Mouse (Mus musculus): ENCODE data around the gene Saxo1. TPM values are rescaled to one million over a fixed set of nuclear protein-coding genes. Genes with fewer than 3 reads are reported as not detected.

Gene Saxo1
- total RNA-seq (2018; cell fraction: chromatin; rRNA removed) = not detected
- total RNA-seq (2018; cell fraction: cytosol; rRNA removed) = not detected
- not detected for total RNA-seq (2018; cell fraction: nucleus; rRNA removed)
- polyA plus RNA-seq (2018) = not detected in 3 replicates

- Histone ChIP-seq H3K27ac (no peak within 1 kb of the TSS), H3K36me3 (ENCODE audit: inconsistent target) (no peaks in the 10 kb centered on the region), H3K79me2 (ENCODE audit: inconsistent target) (no peaks in the 10 kb centered on the region), H3K4me3 (ENCODE audit: inconsistent target) (no peak within 1 kb of the TSS)
- WGBS (ENCODE audit: missing documents) = 94% methylated on average over 7 of the region's 7 CpGs
Measured at GRCm38 (mm10) chr4:86558228-86558627, at the start of gene Saxo1. Saxo1 (minus strand) TSS chr4:86558328.

GRCm38 (mm10) chr4:86591304-86591703 is 33.2 kb upstream of the Saxo1 start:
- WGBS (ENCODE audit: missing documents) = 100% methylated on average over 2 of the region's 2 CpGs

GRCm38 (mm10) chr4:86588236-86588635 is 30.1 kb upstream of the Saxo1 start:
- H3K36me3 ChIP-seq (ENCODE audit: inconsistent target) = peaks cover 12% of the 10 kb centered on the region; the same call in 1 of the 2 replicates

More at GRCm38 (mm10) chr4:86591304-86591703, 33.2 kb upstream of the Saxo1 start:
- Histone ChIP-seq H3K79me2 (ENCODE audit: inconsistent target) (no peaks in the 10 kb centered on the region), H3K27ac (no peak overlapping the region), H3K36me3 (ENCODE audit: inconsistent target) (no peaks in the 10 kb centered on the region; the same call in 1 of the 2 replicates), H3K4me3 (ENCODE audit: inconsistent target) (no peak overlapping the region)

GRCm38 (mm10) chr4:86580591-86580990 is 22.5 kb upstream of the Saxo1 start:
- peak overlapping the region; percentile 44 for H3K27ac ChIP-seq
- peaks cover 9% of the 10 kb centered on the region; the same call in 1 of the 2 replicates for H3K36me3 ChIP-seq (ENCODE audit: inconsistent target)
- H3K4me3 ChIP-seq (ENCODE audit: inconsistent target) = no peak overlapping the region
- 84% methylated on average over 3 of the region's 3 CpGs for WGBS (ENCODE audit: missing documents)
- H3K79me2 ChIP-seq (ENCODE audit: inconsistent target) = peaks cover 34% of the 10 kb centered on the region

More at GRCm38 (mm10) chr4:86588236-86588635, 30.1 kb upstream of the Saxo1 start:
- Histone ChIP-seq H3K27ac (no peak overlapping the region), H3K79me2 (ENCODE audit: inconsistent target) (no peaks in the 10 kb centered on the region), H3K4me3 (ENCODE audit: inconsistent target) (no peak overlapping the region)
- WGBS (ENCODE audit: missing documents) = 86% methylated on average over 3 of the region's 3 CpGs

- WGBS (ENCODE audit: missing documents) = 19% methylated on average over 4 of the region's 4 CpGs
- Histone ChIP-seq H3K36me3 (ENCODE audit: inconsistent target) (0 out of 2 replicates have a peak, but pooled peaks cover 4% of the 10 kb centered on the region), H3K27ac (peak overlapping the region; percentile 44), H3K79me2 (ENCODE audit: inconsistent target) (peaks cover 34% of the 10 kb centered on the region), H3K4me3 (ENCODE audit: inconsistent target) (no peak overlapping the region)
Measured at GRCm38 (mm10) chr4:86580056-86580455, 21.9 kb upstream of the Saxo1 start.

- peak overlapping the region; percentile 51 for H3K27ac ChIP-seq
- WGBS (ENCODE audit: missing documents) = 27% methylated on average over 11 of the region's 11 CpGs
Measured at GRCm38 (mm10) chr4:86576630-86577225, 18.6 kb upstream of the Saxo1 start.

GRCm38 (mm10) chr4:86576120-86576541 is 18.0 kb upstream of the Saxo1 start:
- H3K36me3 ChIP-seq (ENCODE audit: inconsistent target) = no peaks in the 10 kb centered on the region
- peaks cover 34% of the 10 kb centered on the region for H3K79me2 ChIP-seq (ENCODE audit: inconsistent target)
- H3K27ac ChIP-seq = peak overlapping the region; percentile 51
- H3K4me3 ChIP-seq (ENCODE audit: inconsistent target) = peak overlapping the region; percentile 85
- WGBS (ENCODE audit: missing documents) = 2% methylated on average over 20 of the region's 20 CpGs

More at GRCm38 (mm10) chr4:86576630-86577225, 18.6 kb upstream of the Saxo1 start:
- Histone ChIP-seq H3K36me3 (ENCODE audit: inconsistent target) (no peaks in the 10 kb centered on the region), H3K79me2 (ENCODE audit: inconsistent target) (peaks cover 34% of the 10 kb centered on the region), H3K4me3 (ENCODE audit: inconsistent target) (peak overlapping the region; percentile 85)

GRCm38 (mm10) chr4:86575283-86575983 is 17.3 kb upstream of the Saxo1 start, which contains the start of gene Rraga:
Rraga (plus strand) TSS chr4:86575668.
- H3K79me2 ChIP-seq (ENCODE audit: inconsistent target) = peaks cover 34% of the 10 kb centered on the region
- peak within 1 kb of the TSS; percentile 87 for H3K27ac ChIP-seq
- under 1% methylated on average over 52 of the region's 53 CpGs for WGBS (ENCODE audit: missing documents)
- no peaks in the 10 kb centered on the region for H3K36me3 ChIP-seq (ENCODE audit: inconsistent target)
- H3K4me3 ChIP-seq (ENCODE audit: inconsistent target) = peak within 1 kb of the TSS; percentile 85

- Histone ChIP-seq H3K27ac (peak overlapping the region; percentile 87), H3K79me2 (ENCODE audit: inconsistent target) (peaks cover 34% of the 10 kb centered on the region), H3K4me3 (ENCODE audit: inconsistent target) (peak overlapping the region; percentile 85), H3K36me3 (ENCODE audit: inconsistent target) (no peaks in the 10 kb centered on the region)
- 24% methylated on average over 6 of the region's 6 CpGs for WGBS (ENCODE audit: missing documents)
Measured at GRCm38 (mm10) chr4:86574939-86575282, 16.8 kb upstream of the Saxo1 start.

GRCm38 (mm10) chr4:86561061-86561460 is 2.9 kb upstream of the Saxo1 start:
- H3K36me3 ChIP-seq (ENCODE audit: inconsistent target) = no peaks in the 10 kb centered on the region
- no peak overlapping the region for H3K27ac ChIP-seq
- WGBS (ENCODE audit: missing documents) = 100% methylated on average over 3 of the region's 3 CpGs
- no peak overlapping the region for H3K4me3 ChIP-seq (ENCODE audit: inconsistent target)
- no peaks in the 10 kb centered on the region for H3K79me2 ChIP-seq (ENCODE audit: inconsistent target)

- 81% methylated on average over 4 of the region's 4 CpGs for WGBS (ENCODE audit: missing documents)
- no peak overlapping the region for H3K4me3 ChIP-seq (ENCODE audit: inconsistent target)
- no peak overlapping the region for H3K27ac ChIP-seq
- H3K36me3 ChIP-seq (ENCODE audit: inconsistent target) = no peaks in the 10 kb centered on the region
- no peaks in the 10 kb centered on the region for H3K79me2 ChIP-seq (ENCODE audit: inconsistent target)
Measured at GRCm38 (mm10) chr4:86559006-86559405, 878 bp upstream of the Saxo1 start.

GRCm38 (mm10) chr4:86557371-86557770 is 757 bp downstream of the Saxo1 start:
- Histone ChIP-seq H3K4me3 (ENCODE audit: inconsistent target) (no peak overlapping the region), H3K27ac (no peak overlapping the region), H3K36me3 (ENCODE audit: inconsistent target) (no peaks in the 10 kb centered on the region), H3K79me2 (ENCODE audit: inconsistent target) (no peaks in the 10 kb centered on the region)
- WGBS (ENCODE audit: missing documents) = 88% methylated on average over 7 of the region's 7 CpGs

GRCm38 (mm10) chr4:86555035-86555707 is 3.0 kb downstream of the Saxo1 start:
- 31% methylated on average over 6 of the region's 6 CpGs for WGBS (ENCODE audit: missing documents)
- Histone ChIP-seq H3K36me3 (ENCODE audit: inconsistent target) (no peaks in the 10 kb centered on the region), H3K4me3 (ENCODE audit: inconsistent target) (no peak overlapping the region), H3K79me2 (ENCODE audit: inconsistent target) (no peaks in the 10 kb centered on the region), H3K27ac (no peak overlapping the region)

- Histone ChIP-seq H3K4me3 (ENCODE audit: inconsistent target) (no peak overlapping the region), H3K36me3 (ENCODE audit: inconsistent target) (no peaks in the 10 kb centered on the region), H3K27ac (no peak overlapping the region), H3K79me2 (ENCODE audit: inconsistent target) (no peaks in the 10 kb centered on the region)
- 15% methylated on average over 9 of the region's 9 CpGs for WGBS (ENCODE audit: missing documents)
Measured at GRCm38 (mm10) chr4:86548332-86548731, 9.8 kb downstream of the Saxo1 start.
